Mouse (Mus musculus) cerebellum, adult 11 months (tissue): ENCODE results near the gene Cntfr.

Experiments
- DNase-seq: peaks from one replicate; pipeline ENCODE4 v3.0.0; 2022

Cntfr gene

GRCm38 (mm10) chr4:41641199-41641822, 55.6 kb downstream of the Cntfr start:
- DNase-seq, result no peak

- peak; percentile 97 for DNase-seq
Measured at GRCm38 (mm10) chr4:41639913-41640507, 56.9 kb downstream of the Cntfr start, which contains the start of gene Enho. Enho (minus strand) TSS chr4:41640324.

GRCm38 (mm10) chr4:41639214-41639841, 57.6 kb downstream of the Cntfr start:
- DNase-seq, result no peak

GRCm38 (mm10) chr4:41638828-41639213, 58.1 kb downstream of the Cntfr start:
- DNase-seq, result peak; percentile 49

GRCm38 (mm10) chr4:41638186-41638731, 58.6 kb downstream of the Cntfr start:
- no peak for DNase-seq

- peak; percentile 82 for DNase-seq
Measured at GRCm38 (mm10) chr4:41636882-41637635, 59.8 kb downstream of the Cntfr start.

GRCm38 (mm10) chr4:41636366-41636765, 60.5 kb downstream of the Cntfr start:
- DNase-seq, result no peak

- no peak for DNase-seq
Measured at GRCm38 (mm10) chr4:41635906-41636305, 61.0 kb downstream of the Cntfr start.

GRCm38 (mm10) chr4:41635224-41635623, 61.7 kb downstream of the Cntfr start:
- no peak for DNase-seq

GRCm38 (mm10) chr4:41634631-41635030, 62.3 kb downstream of the Cntfr start:
- no peak for DNase-seq

- no peak for DNase-seq
Measured at GRCm38 (mm10) chr4:41633001-41633400, 63.9 kb downstream of the Cntfr start.

GRCm38 (mm10) chr4:41631390-41631789, 65.5 kb downstream of the Cntfr start:
- peak; percentile 49 for DNase-seq

- DNase-seq, result no peak
Measured at GRCm38 (mm10) chr4:41630196-41630595, 66.7 kb downstream of the Cntfr start.

- no peak for DNase-seq
Measured at GRCm38 (mm10) chr4:41628202-41628927, 68.5 kb downstream of the Cntfr start.

GRCm38 (mm10) chr4:41622071-41622470, 74.8 kb downstream of the Cntfr start:
- DNase-seq, result no peak

GRCm38 (mm10) chr4:41618916-41619746, 77.8 kb downstream of the Cntfr start:
- DNase-seq, result peak; percentile 84

GRCm38 (mm10) chr4:41615661-41616599, 81.0 kb downstream of the Cntfr start:
- no peak for DNase-seq

GRCm38 (mm10) chr4:41614156-41614555, 82.7 kb downstream of the Cntfr start:
- peak; percentile 82 for DNase-seq

GRCm38 (mm10) chr4:41612166-41612565, 84.7 kb downstream of the Cntfr start:
- DNase-seq, result no peak

GRCm38 (mm10) chr4:41610594-41610980, 86.3 kb downstream of the Cntfr start:
- no peak for DNase-seq
